Mouse (Mus musculus): ENCODE data around the gene Fermt2. TPM values are rescaled to one million over a fixed set of nuclear protein-coding genes. Genes with fewer than 3 reads are reported as not detected.

The Fermt2 gene
- polyA plus RNA-seq (2015; fragmentation: Nextera tagmentation; extraction: Ambion mirVana), result 228 and 229 TPM in 2 replicates

DNA sequence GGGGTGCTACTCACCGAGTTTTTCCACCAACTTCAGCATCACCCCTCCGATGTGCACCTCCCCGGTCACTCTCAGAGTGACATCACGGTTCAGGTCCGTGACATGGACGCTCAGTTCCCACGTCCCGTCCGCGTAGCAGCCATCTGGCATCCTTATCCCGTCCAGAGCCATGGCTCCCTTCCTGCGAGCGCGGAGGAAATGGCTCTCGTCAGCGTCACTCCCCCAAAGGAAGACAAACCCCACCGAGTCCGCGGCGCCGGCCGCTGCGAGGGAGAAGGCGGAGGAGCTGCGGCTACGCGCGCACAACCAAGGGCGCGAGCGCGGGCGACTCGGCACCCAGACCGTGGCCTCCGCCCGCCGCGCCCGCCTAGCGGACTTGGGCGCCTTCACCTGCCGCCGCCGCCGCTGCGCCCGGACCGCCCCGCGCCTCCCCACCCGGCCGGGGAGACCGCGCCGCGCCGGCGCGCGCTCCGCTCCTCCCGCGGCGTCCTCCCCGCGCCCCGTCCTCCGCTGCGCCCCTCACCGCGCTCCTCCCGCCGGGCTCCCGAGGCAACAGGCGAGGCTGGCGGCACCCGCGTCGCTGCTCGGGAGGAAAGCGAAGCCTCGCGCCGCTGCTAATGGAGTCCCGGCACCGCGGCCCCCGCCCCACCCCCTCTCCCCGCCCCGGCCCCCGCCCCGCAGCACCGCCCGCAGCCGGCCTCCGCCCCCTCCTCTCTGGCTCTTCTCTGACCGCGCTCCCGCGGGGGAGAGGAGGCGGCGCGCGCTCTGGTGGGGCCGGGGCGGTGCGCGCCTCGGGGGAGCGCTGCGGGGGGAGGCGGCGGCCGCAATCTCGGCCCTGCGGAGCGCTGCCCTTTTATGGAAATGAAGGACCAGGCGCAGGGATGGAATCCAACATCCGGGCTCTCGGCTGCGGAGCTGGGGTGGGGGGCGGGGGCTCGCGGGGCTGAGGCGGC is at the start of gene Fermt2:
Gene Fermt2, minus strand, starts transcription at position 708 of the 953 bp plus-strand sequence.
- Histone ChIP-seq H3K27me3 (ENCODE audit: control insufficient read depth, insufficient read depth, low read length) (no peaks in the 10 kb centered on the region), H3K36me3 (ENCODE audit: control insufficient read depth, insufficient read depth) (no peaks in the 10 kb centered on the region), H3K4me3 (ENCODE audit: low read length) (peak within 1 kb of the TSS; percentile 80), H3K9me3 (replicated peaks; ENCODE audit: control insufficient read depth, low read length) (no peaks in the 10 kb centered on the region), H3K4me1 (ENCODE audit: control insufficient read depth, insufficient read depth, low read length) (peaks cover 21% of the 10 kb centered on the region), H3K9ac (ENCODE audit: low read length) (peak within 1 kb of the TSS; percentile 96), H3K27ac (ENCODE audit: low read length) (peak within 1 kb of the TSS; percentile 96), H3K4me2 (ENCODE audit: low read depth, low read length) (peak within 1 kb of the TSS; percentile 78)
- ATAC-seq (replicated peaks; ENCODE audit: extremely low read depth, insufficient read depth, low FRiP score), result peak; percentile 90
- WGBS, result 1% methylated on average over 100 of the region's 126 CpGs

- no peak for ATAC-seq (replicated peaks; ENCODE audit: extremely low read depth, insufficient read depth, low FRiP score)
- peak overlapping the region; percentile 62 for H3K4me2 ChIP-seq (ENCODE audit: low read depth, low read length)
- WGBS, result 21% methylated on average over 33 of the region's 33 CpGs
These were observed 36.4 kb upstream of the Fermt2 start for GRCm38 (mm10) chr14:45566066-45566937.

DNA sequence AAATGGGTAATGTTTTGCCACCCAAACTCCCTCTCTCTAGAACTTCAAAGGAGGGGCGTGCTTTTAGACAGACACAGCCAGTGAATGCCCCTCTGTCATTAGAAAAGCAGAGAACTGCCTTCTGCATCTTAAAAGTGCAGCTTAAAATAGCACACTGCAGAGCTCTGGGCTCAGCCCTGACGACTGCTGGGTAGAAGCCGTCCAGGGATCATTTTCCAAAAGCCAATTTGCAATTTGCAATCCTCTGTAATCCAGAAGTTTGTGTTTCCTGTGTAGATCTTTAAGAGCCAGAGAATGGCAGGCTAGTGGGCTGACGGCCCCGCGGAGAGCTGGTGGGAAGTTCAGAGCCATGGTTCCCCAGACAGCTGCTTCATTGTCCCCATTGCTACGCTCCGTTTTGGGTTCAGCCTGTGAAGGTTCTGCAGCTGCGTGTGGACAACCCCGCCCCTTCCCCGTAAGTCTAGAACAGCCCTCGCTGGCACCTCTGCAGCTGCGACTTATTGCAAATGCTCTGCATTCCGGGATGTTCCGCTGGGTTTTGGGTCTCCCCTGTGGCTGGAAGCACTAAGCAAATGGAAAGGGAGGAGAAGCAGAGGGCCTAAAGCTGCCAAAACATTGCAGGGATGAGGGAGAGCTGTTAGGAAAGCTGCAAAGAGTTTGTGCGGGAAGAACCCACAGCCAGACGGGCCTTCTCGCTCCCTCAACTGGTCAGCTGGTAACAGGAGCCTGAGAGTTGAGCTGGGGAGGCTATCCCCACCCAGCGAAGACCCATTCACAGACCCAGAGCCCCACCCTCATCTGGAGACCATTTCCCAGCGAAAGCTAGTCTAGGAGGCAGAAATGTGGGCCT is 35.5 kb upstream of the Fermt2 start:
- H3K27ac ChIP-seq (ENCODE audit: low read length), result peak overlapping the region; percentile 95
- H3K4me1 ChIP-seq (ENCODE audit: control insufficient read depth, insufficient read depth, low read length), result peaks cover 23% of the 10 kb centered on the region
- peak; percentile 49; the same call in 1 of the 2 replicates for ATAC-seq (replicated peaks; ENCODE audit: extremely low read depth, insufficient read depth, low FRiP score)
- H3K27me3 ChIP-seq (ENCODE audit: control insufficient read depth, insufficient read depth, low read length), result no peaks in the 10 kb centered on the region
- 10% methylated on average over 20 of the region's 20 CpGs for WGBS
- H3K4me2 ChIP-seq (ENCODE audit: low read depth, low read length), result peak overlapping the region; percentile 62
- H3K4me3 ChIP-seq (ENCODE audit: low read length), result peak overlapping the region; percentile 48
- no peaks in the 10 kb centered on the region; the same call in 1 of the 2 replicates for H3K36me3 ChIP-seq (ENCODE audit: control insufficient read depth, insufficient read depth)
- no peaks in the 10 kb centered on the region for H3K9me3 ChIP-seq (replicated peaks; ENCODE audit: control insufficient read depth, low read length)
- peak overlapping the region; percentile 55 for H3K9ac ChIP-seq (ENCODE audit: low read length)

More at GRCm38 (mm10) chr14:45566066-45566937, 36.4 kb upstream of the Fermt2 start:
- Histone ChIP-seq H3K27ac (ENCODE audit: low read length) (peak overlapping the region; percentile 95), H3K36me3 (ENCODE audit: control insufficient read depth, insufficient read depth) (no peaks in the 10 kb centered on the region; the same call in 1 of the 2 replicates), H3K9me3 (replicated peaks; ENCODE audit: control insufficient read depth, low read length) (no peaks in the 10 kb centered on the region), H3K4me3 (ENCODE audit: low read length) (peak overlapping the region; percentile 48), H3K9ac (ENCODE audit: low read length) (peak overlapping the region; percentile 55), H3K4me1 (ENCODE audit: control insufficient read depth, insufficient read depth, low read length) (peaks cover 23% of the 10 kb centered on the region), H3K27me3 (ENCODE audit: control insufficient read depth, insufficient read depth, low read length) (no peaks in the 10 kb centered on the region)

- Histone ChIP-seq H3K4me3 (ENCODE audit: low read length) (no peak overlapping the region), H3K9me3 (replicated peaks; ENCODE audit: control insufficient read depth, low read length) (no peaks in the 10 kb centered on the region), H3K36me3 (ENCODE audit: control insufficient read depth, insufficient read depth) (no peaks in the 10 kb centered on the region; the same call in 1 of the 2 replicates), H3K9ac (ENCODE audit: low read length) (no peak overlapping the region), H3K27me3 (ENCODE audit: control insufficient read depth, insufficient read depth, low read length) (no peaks in the 10 kb centered on the region), H3K4me2 (ENCODE audit: low read depth, low read length) (peak overlapping the region; percentile 9; the same call in 1 of the 2 replicates), H3K4me1 (ENCODE audit: control insufficient read depth, insufficient read depth, low read length) (peaks cover 23% of the 10 kb centered on the region), H3K27ac (ENCODE audit: low read length) (peak overlapping the region; percentile 80)
- WGBS, result 75% methylated on average over 1 of the region's 1 CpGs
- ATAC-seq (replicated peaks; ENCODE audit: extremely low read depth, insufficient read depth, low FRiP score), result peak; percentile 84
These were observed 33.7 kb upstream of the Fermt2 start for GRCm38 (mm10) chr14:45563577-45563976.

DNA sequence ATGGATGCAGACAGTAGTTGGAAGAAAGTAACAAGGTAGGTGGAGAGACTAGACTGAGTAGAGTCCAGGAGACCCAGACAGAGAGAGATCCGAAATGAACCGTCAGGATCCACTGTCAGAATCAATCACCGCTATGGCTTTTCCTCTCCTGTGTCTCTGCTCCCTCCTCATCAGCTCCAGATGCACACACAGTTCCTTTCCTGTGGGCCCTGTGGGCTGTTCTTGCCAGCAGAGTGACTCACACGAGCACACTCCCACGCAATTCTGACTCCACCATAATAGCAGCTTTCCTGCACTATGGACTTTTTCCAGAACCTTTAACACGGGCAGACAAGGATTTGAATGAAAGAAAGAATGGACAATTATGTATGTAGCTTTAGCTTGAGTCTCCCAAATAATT is 31.8 kb upstream of the Fermt2 start:
- Histone ChIP-seq H3K4me1 (ENCODE audit: control insufficient read depth, insufficient read depth, low read length) (peaks cover 23% of the 10 kb centered on the region), H3K36me3 (ENCODE audit: control insufficient read depth, insufficient read depth) (no peaks in the 10 kb centered on the region), H3K9ac (ENCODE audit: low read length) (no peak overlapping the region), H3K4me2 (ENCODE audit: low read depth, low read length) (no peak overlapping the region), H3K9me3 (replicated peaks; ENCODE audit: control insufficient read depth, low read length) (no peaks in the 10 kb centered on the region), H3K4me3 (ENCODE audit: low read length) (no peak overlapping the region), H3K27ac (ENCODE audit: low read length) (no peak overlapping the region), H3K27me3 (ENCODE audit: control insufficient read depth, insufficient read depth, low read length) (no peaks in the 10 kb centered on the region)
- 62% methylated on average over 6 of the region's 6 CpGs for WGBS
- ATAC-seq (replicated peaks; ENCODE audit: extremely low read depth, insufficient read depth, low FRiP score), result no peak

DNA sequence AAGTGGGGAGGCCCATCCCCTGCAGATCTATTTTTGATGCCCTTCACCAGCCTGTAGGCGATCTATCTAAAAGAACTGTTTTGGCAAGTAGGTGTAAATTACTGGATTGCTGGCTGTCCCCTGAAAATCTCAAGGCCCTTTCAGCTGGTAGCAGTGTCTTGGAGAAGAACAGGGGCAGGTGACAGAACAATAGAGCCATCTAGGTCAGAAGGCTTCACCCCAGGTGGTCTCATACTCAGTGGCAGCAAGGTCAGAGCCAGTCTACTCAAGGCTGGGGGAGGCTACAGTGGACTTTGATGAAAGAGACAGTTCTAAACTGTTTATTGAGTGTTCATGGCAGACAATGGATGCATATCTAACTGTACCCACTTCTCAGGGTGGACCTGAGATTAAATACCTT is 29.1 kb upstream of the Fermt2 start:
- H3K36me3 ChIP-seq (ENCODE audit: control insufficient read depth, insufficient read depth), result no peaks in the 10 kb centered on the region
- no peak overlapping the region for H3K4me3 ChIP-seq (ENCODE audit: low read length)
- H3K4me1 ChIP-seq (ENCODE audit: control insufficient read depth, insufficient read depth, low read length), result peaks cover 14% of the 10 kb centered on the region
- WGBS, result 68% methylated on average over 1 of the region's 1 CpGs
- no peak for ATAC-seq (replicated peaks; ENCODE audit: extremely low read depth, insufficient read depth, low FRiP score)
- H3K9me3 ChIP-seq (replicated peaks; ENCODE audit: control insufficient read depth, low read length), result no peaks in the 10 kb centered on the region
- no peaks in the 10 kb centered on the region for H3K27me3 ChIP-seq (ENCODE audit: control insufficient read depth, insufficient read depth, low read length)
- H3K9ac ChIP-seq (ENCODE audit: low read length), result no peak overlapping the region
- H3K27ac ChIP-seq (ENCODE audit: low read length), result no peak overlapping the region
- no peak overlapping the region for H3K4me2 ChIP-seq (ENCODE audit: low read depth, low read length)

GRCm38 (mm10) chr14:45554336-45554735 is 24.4 kb upstream of the Fermt2 start:
- H3K27me3 ChIP-seq (ENCODE audit: control insufficient read depth, insufficient read depth, low read length), result no peaks in the 10 kb centered on the region
- WGBS, result 77% methylated on average over 6 of the region's 6 CpGs
- H3K9ac ChIP-seq (ENCODE audit: low read length), result no peak overlapping the region
- no peaks in the 10 kb centered on the region for H3K9me3 ChIP-seq (replicated peaks; ENCODE audit: control insufficient read depth, low read length)
- peaks cover 10% of the 10 kb centered on the region for H3K4me1 ChIP-seq (ENCODE audit: control insufficient read depth, insufficient read depth, low read length)
- H3K27ac ChIP-seq (ENCODE audit: low read length), result peak overlapping the region; percentile 47
- no peak for ATAC-seq (replicated peaks; ENCODE audit: extremely low read depth, insufficient read depth, low FRiP score)
- no peak overlapping the region for H3K4me2 ChIP-seq (ENCODE audit: low read depth, low read length)
- no peak overlapping the region for H3K4me3 ChIP-seq (ENCODE audit: low read length)
- H3K36me3 ChIP-seq (ENCODE audit: control insufficient read depth, insufficient read depth), result no peaks in the 10 kb centered on the region

GRCm38 (mm10) chr14:45553854-45554253 is 23.9 kb upstream of the Fermt2 start:
- Histone ChIP-seq H3K27ac (ENCODE audit: low read length) (peak overlapping the region; percentile 47), H3K9me3 (replicated peaks; ENCODE audit: control insufficient read depth, low read length) (no peaks in the 10 kb centered on the region), H3K9ac (ENCODE audit: low read length) (no peak overlapping the region), H3K27me3 (ENCODE audit: control insufficient read depth, insufficient read depth, low read length) (no peaks in the 10 kb centered on the region), H3K4me3 (ENCODE audit: low read length) (no peak overlapping the region), H3K36me3 (ENCODE audit: control insufficient read depth, insufficient read depth) (no peaks in the 10 kb centered on the region), H3K4me1 (ENCODE audit: control insufficient read depth, insufficient read depth, low read length) (peaks cover 10% of the 10 kb centered on the region), H3K4me2 (ENCODE audit: low read depth, low read length) (no peak overlapping the region)
- 39% methylated on average over 2 of the region's 2 CpGs for WGBS
- ATAC-seq (replicated peaks; ENCODE audit: extremely low read depth, insufficient read depth, low FRiP score), result peak; percentile 69; the same call in 1 of the 2 replicates
